Mouse (Mus musculus) midbrain, embryonic 12.5 days (tissue): ENCODE data around the gene Gm20683. TPM values are rescaled to one million over a fixed set of nuclear protein-coding genes. Genes with fewer than 3 reads are reported as not detected.

ENCODE experiments used
- ATAC-seq: fragments of 200-750 bp; cut with Nextera tagmentation; 2 replicates; pipeline ENCODE4 v1.8.0; 2017; ENCODE audit warnings: low read depth, moderate TSS enrichment, moderate library complexity; ENCODE audit not compliant: low FRiP score
- H3K27ac ChIP-seq: fragments of 300-500 bp; sonication (generic); replicated peaks from 2 replicates; pipeline ENCODE4 v1.5.1; 2016; ENCODE audit warnings: mild to moderate bottlenecking
- H3K27me3 ChIP-seq: fragments of 300-500 bp; sonication (generic); 2 replicates; pipeline ENCODE4 v1.6.1; 2016; ENCODE audit warnings: mild to moderate bottlenecking
- H3K36me3 ChIP-seq: fragments of 300-500 bp; sonication (generic); 2 replicates; pipeline ENCODE4 v1.6.1; 2016
- H3K4me1 ChIP-seq: fragments of 300-500 bp; sonication (generic); 2 replicates; pipeline ENCODE4 v1.6.1; 2016
- H3K4me2 ChIP-seq: fragments of 300-500 bp; sonication (generic); replicated peaks from 2 replicates; pipeline ENCODE4 v1.6.1; 2016; ENCODE audit warnings: mild to moderate bottlenecking, moderate library complexity
- H3K4me3 ChIP-seq: fragments of 300-500 bp; sonication (generic); 2 replicates; pipeline ENCODE4 v1.5.1; 2016; ENCODE audit warnings: mild to moderate bottlenecking
- H3K9ac ChIP-seq: fragments of 300-500 bp; sonication (generic); replicated peaks from 2 replicates; pipeline ENCODE4 v1.6.1; 2016; ENCODE audit warnings: mild to moderate bottlenecking, moderate library complexity
- H3K9me3 ChIP-seq: fragments of 300-500 bp; sonication (generic); 2 replicates; pipeline ENCODE4 v1.6.1; 2016; ENCODE audit warnings: mild to moderate bottlenecking
- WGBS: fragments of 180-500 bp; shearing (Covaris S2); methylation state at CpG from one replicate; pipeline ENCODE4 v1.1.7; 2016; 5-methylcytosine and 5-hydroxymethylcytosine counted together
- polyA plus RNA-seq: library from polyadenylated mRNA; unstranded; fragments of >200 nt; fragmentation: Nextera tagmentation; extraction: Ambion mirVana; gene quantifications from 2 replicates; pipeline ENCODE4 v1.2.1, GENCODE M21; 2016

Gm20683 gene
- polyA plus RNA-seq, 1 experiment from 2014 or later: 2.5 TPM

GRCm38 (mm10) chr17:25837533-25837932 lies 4.0 kb downstream of the Gm20683 start:
- Histone ChIP-seq H3K27ac (peak overlapping the region; percentile 67), H3K27me3 (no peaks in the 10 kb centered on the region), H3K4me3 (peak overlapping the region; percentile 39; the same call in 1 of the 2 replicates), H3K9me3 (no peaks in the 10 kb centered on the region), H3K4me1 (peaks cover 53% of the 10 kb centered on the region), H3K9ac (peak overlapping the region; percentile 65; the same call in 1 of the 2 replicates), H3K4me2 (peak overlapping the region; percentile 65), H3K36me3 (peaks cover 47% of the 10 kb centered on the region)
- no peak for ATAC-seq
- WGBS: 23% methylated on average over 3 of the region's 3 CpGs

- Histone ChIP-seq H3K27me3 (no peaks in the 10 kb centered on the region), H3K9me3 (no peaks in the 10 kb centered on the region), H3K4me2 (peak within 1 kb of the TSS; percentile 65), H3K4me3 (peak within 1 kb of the TSS; percentile 39), H3K9ac (peak within 1 kb of the TSS; percentile 65), H3K36me3 (peaks cover 42% of the 10 kb centered on the region), H3K4me1 (peaks cover 55% of the 10 kb centered on the region), H3K27ac (peak within 1 kb of the TSS; percentile 67)
- under 1% methylated on average over 22 of the region's 29 CpGs for WGBS
- ATAC-seq: peak; percentile 20; the same call in 1 of the 2 replicates
Measured at GRCm38 (mm10) chr17:25837076-25837410, 4.5 kb downstream of the Gm20683 start, which contains the start of gene Rhbdl1. Gene Rhbdl1 (minus strand): TSS chr17:25837295.

GRCm38 (mm10) chr17:25836397-25837075 lies 5.0 kb downstream of the Gm20683 start:
- WGBS: 24% methylated on average over 21 of the region's 23 CpGs
- no peaks in the 10 kb centered on the region for H3K27me3 ChIP-seq
- no peak for ATAC-seq
- peak overlapping the region; percentile 65 for H3K9ac ChIP-seq
- H3K36me3 ChIP-seq: peaks cover 39% of the 10 kb centered on the region
- H3K4me3 ChIP-seq: peak overlapping the region; percentile 39
- H3K4me1 ChIP-seq: peaks cover 60% of the 10 kb centered on the region
- peak overlapping the region; percentile 67 for H3K27ac ChIP-seq
- no peaks in the 10 kb centered on the region for H3K9me3 ChIP-seq
- H3K4me2 ChIP-seq: peak overlapping the region; percentile 65

GRCm38 (mm10) chr17:25835816-25836215 lies 5.7 kb downstream of the Gm20683 start:
- Histone ChIP-seq H3K9ac (no peak overlapping the region), H3K36me3 (peaks cover 39% of the 10 kb centered on the region)
- 92% methylated on average over 16 of the region's 16 CpGs for WGBS

GRCm38 (mm10) chr17:25835301-25835700 lies 6.3 kb downstream of the Gm20683 start:
- Histone ChIP-seq H3K9ac (0 out of 2 replicates have a peak overlapping the region, but pooled peaks have one; percentile 8), H3K36me3 (peaks cover 39% of the 10 kb centered on the region), H3K9me3 (no peaks in the 10 kb centered on the region), H3K27me3 (no peaks in the 10 kb centered on the region), H3K27ac (no peak overlapping the region), H3K4me3 (no peak overlapping the region), H3K4me1 (peaks cover 73% of the 10 kb centered on the region), H3K4me2 (peak overlapping the region; percentile 10; the same call in 1 of the 2 replicates)
- ATAC-seq: no peak
- whole genome bisulfite sequencing: 94% methylated on average over 7 of the region's 7 CpGs

More at GRCm38 (mm10) chr17:25835816-25836215, 5.7 kb downstream of the Gm20683 start:
- H3K9me3 ChIP-seq: no peaks in the 10 kb centered on the region
- H3K27ac ChIP-seq: no peak overlapping the region
- no peaks in the 10 kb centered on the region for H3K27me3 ChIP-seq
- peak overlapping the region; percentile 65 for H3K4me2 ChIP-seq
- no peak for ATAC-seq
- peak overlapping the region; percentile 39; the same call in 1 of the 2 replicates for H3K4me3 ChIP-seq
- peaks cover 68% of the 10 kb centered on the region for H3K4me1 ChIP-seq

GRCm38 (mm10) chr17:25834595-25835222 lies 6.9 kb downstream of the Gm20683 start:
- Histone ChIP-seq H3K4me3 (peak overlapping the region; percentile 77), H3K9ac (peak overlapping the region; percentile 84), H3K36me3 (peaks cover 39% of the 10 kb centered on the region), H3K9me3 (no peaks in the 10 kb centered on the region), H3K27me3 (no peaks in the 10 kb centered on the region), H3K27ac (no peak overlapping the region), H3K4me1 (peaks cover 79% of the 10 kb centered on the region), H3K4me2 (peak overlapping the region; percentile 96)
- WGBS: 90% methylated on average over 12 of the region's 12 CpGs
- ATAC-seq: no peak

GRCm38 (mm10) chr17:25833961-25834594 lies 7.5 kb downstream of the Gm20683 start:
- WGBS: 57% methylated on average over 6 of the region's 6 CpGs
- no peak for ATAC-seq
- peak overlapping the region; percentile 96 for H3K4me2 ChIP-seq
- peaks cover 81% of the 10 kb centered on the region for H3K4me1 ChIP-seq
- no peaks in the 10 kb centered on the region for H3K9me3 ChIP-seq
- H3K9ac ChIP-seq: peak overlapping the region; percentile 84
- H3K36me3 ChIP-seq: peaks cover 35% of the 10 kb centered on the region
- peak overlapping the region; percentile 77 for H3K4me3 ChIP-seq
- peak overlapping the region; percentile 95 for H3K27ac ChIP-seq
- no peaks in the 10 kb centered on the region for H3K27me3 ChIP-seq

GRCm38 (mm10) chr17:25833291-25833663 lies 8.3 kb downstream of the Gm20683 start, which contains the start of gene Stub1:
Gene Stub1 (minus strand): TSS chr17:25833404.
- Histone ChIP-seq H3K4me2 (peak within 1 kb of the TSS; percentile 96), H3K36me3 (peaks cover 30% of the 10 kb centered on the region), H3K4me1 (peaks cover 83% of the 10 kb centered on the region), H3K9ac (peak within 1 kb of the TSS; percentile 84), H3K4me3 (peak within 1 kb of the TSS; percentile 77), H3K27ac (peak within 1 kb of the TSS; percentile 95), H3K9me3 (no peaks in the 10 kb centered on the region), H3K27me3 (no peaks in the 10 kb centered on the region)
- peak; percentile 59 for ATAC-seq
- whole genome bisulfite sequencing: under 1% methylated on average over 24 of the region's 24 CpGs

- Histone ChIP-seq H3K27me3 (no peaks in the 10 kb centered on the region), H3K27ac (peak overlapping the region; percentile 95), H3K9ac (peak overlapping the region; percentile 84), H3K9me3 (no peaks in the 10 kb centered on the region), H3K4me2 (peak overlapping the region; percentile 96), H3K36me3 (peaks cover 29% of the 10 kb centered on the region), H3K4me1 (peaks cover 81% of the 10 kb centered on the region), H3K4me3 (peak overlapping the region; percentile 77)
- under 1% methylated on average over 77 of the region's 77 CpGs for WGBS
- peak; percentile 89 for ATAC-seq
Measured at GRCm38 (mm10) chr17:25832436-25833290, 8.9 kb downstream of the Gm20683 start.

GRCm38 (mm10) chr17:25831451-25832281 lies 9.9 kb downstream of the Gm20683 start:
- H3K4me3 ChIP-seq: peak overlapping the region; percentile 77
- H3K9ac ChIP-seq: peak overlapping the region; percentile 84
- no peaks in the 10 kb centered on the region for H3K9me3 ChIP-seq
- peak overlapping the region; percentile 96 for H3K4me2 ChIP-seq
- peaks cover 39% of the 10 kb centered on the region for H3K36me3 ChIP-seq
- 64% methylated on average over 21 of the region's 21 CpGs for WGBS
- peaks cover 71% of the 10 kb centered on the region for H3K4me1 ChIP-seq
- no peaks in the 10 kb centered on the region for H3K27me3 ChIP-seq
- no peak for ATAC-seq
- H3K27ac ChIP-seq: peak overlapping the region; percentile 4; the same call in 1 of the 2 replicates
